Mouse (Mus musculus): ENCODE data around the gene Ergic1. TPM values are rescaled to one million over a fixed set of nuclear protein-coding genes. Genes with fewer than 3 reads are reported as not detected.
A peak's percentile ranks its signal among the peaks of the same experiment; 100 is the strongest.

Gene Ergic1
- polyA plus RNA-seq, 1 experiment from 2014 or later, result 103 TPM

DNA sequence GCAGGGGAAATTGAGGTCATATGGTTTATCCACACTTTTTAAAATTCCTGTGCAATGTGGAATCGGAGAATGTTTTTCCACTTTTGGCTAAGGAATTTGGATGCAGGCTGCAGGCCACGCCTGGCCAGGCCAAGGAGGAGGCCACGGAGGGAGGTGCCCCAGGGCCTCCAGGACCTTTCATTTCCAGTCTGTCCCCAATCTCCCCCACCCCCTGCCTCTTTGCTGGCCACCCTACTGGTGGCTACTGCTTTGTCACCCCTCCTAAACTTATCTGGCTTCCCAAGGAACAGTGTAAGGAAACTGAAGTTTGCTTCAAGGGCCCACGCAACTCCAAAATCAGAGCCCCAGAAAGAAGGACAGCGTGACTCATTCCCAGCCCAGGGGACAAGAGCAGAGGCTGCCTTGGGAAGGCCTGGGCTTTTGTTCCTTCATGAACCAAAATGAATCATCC, 31.5 kb upstream of the Ergic1 start:
- no peak overlapping the region for H3K4me3 ChIP-seq
- no peaks in the 10 kb centered on the region for H3K9me3 ChIP-seq
- DNase-seq (ENCODE audit: low spot score), result no peak
- no peak overlapping the region for H3K27ac ChIP-seq
- 89% methylated on average over 5 of the region's 5 CpGs for WGBS
- H3K36me3 ChIP-seq, result no peaks in the 10 kb centered on the region
- H3K27me3 ChIP-seq (ENCODE audit: insufficient read depth, poor library complexity, severe bottlenecking), result no peaks in the 10 kb centered on the region
- H3K4me1 ChIP-seq (replicated peaks), result 0 out of 2 replicates have a peak, but pooled peaks cover 4% of the 10 kb centered on the region

DNA sequence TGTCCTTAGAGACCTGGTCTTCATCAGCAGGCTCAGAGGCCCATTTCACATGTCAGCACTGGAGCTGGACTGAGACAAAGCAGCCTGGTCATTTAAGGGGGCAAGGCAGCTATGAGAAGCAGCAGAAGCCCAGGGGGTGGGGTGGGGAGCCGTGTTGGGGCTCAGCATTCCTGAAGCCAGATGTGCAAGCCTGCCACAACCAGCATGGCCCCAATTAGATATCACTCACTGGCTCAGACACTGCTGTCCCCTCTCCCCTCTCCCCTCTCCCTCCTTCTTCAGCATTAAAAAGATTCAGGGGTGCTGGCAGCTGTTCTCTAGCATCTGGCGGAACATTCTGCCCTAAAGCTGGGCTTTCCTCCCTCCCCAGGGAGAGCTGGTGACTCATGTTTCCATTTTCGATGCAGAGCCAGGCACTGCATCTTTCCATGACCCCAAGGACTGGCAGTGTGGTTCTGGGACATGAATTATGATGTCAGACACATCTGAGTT, 30.7 kb upstream of the Ergic1 start:
- Histone ChIP-seq H3K9me3 (no peaks in the 10 kb centered on the region), H3K27me3 (ENCODE audit: insufficient read depth, poor library complexity, severe bottlenecking) (no peaks in the 10 kb centered on the region), H3K36me3 (no peaks in the 10 kb centered on the region), H3K27ac (no peak overlapping the region), H3K4me1 (replicated peaks) (0 out of 2 replicates have a peak, but pooled peaks cover 4% of the 10 kb centered on the region), H3K4me3 (no peak overlapping the region)
- no peak for DNase-seq (ENCODE audit: low spot score)
- WGBS, result 53% methylated on average over 3 of the region's 3 CpGs

DNA sequence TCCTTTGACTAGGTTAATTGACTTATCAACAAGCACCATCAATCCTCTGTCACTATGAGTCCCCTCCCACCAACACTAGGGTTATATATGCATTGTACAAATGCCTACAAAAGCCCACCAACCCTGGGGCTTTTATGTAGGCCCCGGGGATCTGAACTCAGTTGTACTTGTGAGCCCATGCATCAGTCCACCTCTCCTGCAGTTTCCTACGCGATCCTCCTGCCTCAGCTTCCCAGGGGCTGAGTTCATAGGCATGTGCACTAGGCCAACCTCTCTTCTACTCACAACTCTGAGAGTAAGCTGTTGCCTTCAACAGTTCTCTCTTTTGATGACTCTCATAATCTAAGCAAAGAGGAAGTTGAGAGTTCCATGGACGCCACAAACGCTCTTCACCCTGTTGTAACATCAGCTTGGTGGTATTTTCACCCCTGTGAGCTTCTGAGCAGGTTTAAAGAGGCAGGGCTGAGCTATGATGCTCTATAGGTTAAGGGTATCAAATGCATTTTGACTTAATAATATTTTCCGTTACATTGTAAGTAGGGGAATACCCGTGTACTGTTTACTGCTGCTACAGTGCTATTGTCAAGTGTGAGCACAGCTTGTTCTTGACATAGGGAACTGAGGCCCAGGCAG, 29.8 kb upstream of the Ergic1 start:
- DNase-seq (ENCODE audit: low spot score), result no peak
- Histone ChIP-seq H3K27me3 (ENCODE audit: insufficient read depth, poor library complexity, severe bottlenecking) (no peaks in the 10 kb centered on the region), H3K36me3 (no peaks in the 10 kb centered on the region), H3K27ac (no peak overlapping the region), H3K4me1 (replicated peaks) (0 out of 2 replicates have a peak, but pooled peaks cover 4% of the 10 kb centered on the region), H3K9me3 (no peaks in the 10 kb centered on the region), H3K4me3 (no peak overlapping the region)
- 93% methylated on average over 7 of the region's 7 CpGs for WGBS

DNA sequence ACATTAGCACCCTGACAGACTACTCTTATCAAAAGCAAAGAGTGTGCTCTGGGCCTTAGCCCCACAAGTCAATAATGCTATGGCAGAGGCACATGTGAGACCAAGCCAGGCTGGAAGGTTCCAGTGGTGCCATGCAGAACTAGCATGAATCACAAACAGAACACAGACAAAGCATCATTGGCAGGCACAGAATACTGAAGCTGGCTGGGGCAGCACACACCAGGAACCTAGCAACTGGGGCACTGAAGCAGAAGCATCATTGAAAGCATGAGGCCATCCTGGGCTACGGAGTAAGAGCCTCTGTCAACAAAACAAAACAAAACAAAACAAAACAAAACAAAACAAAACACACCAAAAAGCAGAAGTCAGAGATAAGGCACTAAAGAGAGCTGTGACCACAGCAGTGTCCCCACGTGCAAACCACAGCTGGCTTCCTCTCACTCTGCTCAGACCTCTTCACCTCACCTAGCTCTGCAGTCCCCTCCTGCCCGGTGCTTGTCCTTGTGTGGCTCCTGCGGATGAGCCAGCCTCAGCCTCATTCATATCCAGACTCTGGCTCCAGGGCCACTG, 28.7 kb upstream of the Ergic1 start:
- Histone ChIP-seq H3K27ac (no peak overlapping the region), H3K27me3 (ENCODE audit: insufficient read depth, poor library complexity, severe bottlenecking) (no peaks in the 10 kb centered on the region), H3K4me3 (no peak overlapping the region), H3K36me3 (no peaks in the 10 kb centered on the region), H3K4me1 (replicated peaks) (0 out of 2 replicates have a peak, but pooled peaks cover 8% of the 10 kb centered on the region), H3K9me3 (no peaks in the 10 kb centered on the region)
- 59% methylated on average over 4 of the region's 4 CpGs for WGBS
- no peak for DNase-seq (ENCODE audit: low spot score)

DNA sequence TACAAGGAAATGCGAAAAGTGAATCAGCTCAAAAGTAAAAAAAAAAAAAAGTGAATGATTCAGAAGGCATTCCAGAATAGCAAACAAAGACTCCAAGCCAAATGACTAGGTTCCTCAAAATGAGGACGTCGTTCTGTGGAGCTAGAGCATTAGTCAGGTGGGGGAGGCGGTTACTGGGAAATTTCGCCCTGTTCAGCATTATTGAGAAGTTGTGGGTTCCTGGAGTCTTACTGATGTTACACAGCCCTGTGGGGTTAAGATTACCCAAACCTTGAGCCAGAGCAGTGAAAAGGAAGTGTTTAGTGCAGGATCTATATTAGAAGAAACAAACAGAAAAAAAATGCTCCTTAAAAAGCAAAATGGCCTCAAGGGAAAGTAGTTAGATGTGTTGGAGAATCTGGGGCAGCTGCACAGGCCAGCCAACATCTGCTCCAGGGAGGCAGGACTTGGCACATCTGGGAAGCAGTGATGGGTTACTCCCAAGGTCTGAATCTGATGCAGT, 27.4 kb upstream of the Ergic1 start:
- H3K27ac ChIP-seq, result no peak overlapping the region
- H3K27me3 ChIP-seq (ENCODE audit: insufficient read depth, poor library complexity, severe bottlenecking), result no peaks in the 10 kb centered on the region
- 85% methylated on average over 5 of the region's 5 CpGs for WGBS
- DNase-seq (ENCODE audit: low spot score), result no peak
- no peaks in the 10 kb centered on the region for H3K9me3 ChIP-seq
- no peaks in the 10 kb centered on the region for H3K36me3 ChIP-seq
- H3K4me3 ChIP-seq, result no peak overlapping the region
- 0 out of 2 replicates have a peak, but pooled peaks cover 16% of the 10 kb centered on the region for H3K4me1 ChIP-seq (replicated peaks)

DNA sequence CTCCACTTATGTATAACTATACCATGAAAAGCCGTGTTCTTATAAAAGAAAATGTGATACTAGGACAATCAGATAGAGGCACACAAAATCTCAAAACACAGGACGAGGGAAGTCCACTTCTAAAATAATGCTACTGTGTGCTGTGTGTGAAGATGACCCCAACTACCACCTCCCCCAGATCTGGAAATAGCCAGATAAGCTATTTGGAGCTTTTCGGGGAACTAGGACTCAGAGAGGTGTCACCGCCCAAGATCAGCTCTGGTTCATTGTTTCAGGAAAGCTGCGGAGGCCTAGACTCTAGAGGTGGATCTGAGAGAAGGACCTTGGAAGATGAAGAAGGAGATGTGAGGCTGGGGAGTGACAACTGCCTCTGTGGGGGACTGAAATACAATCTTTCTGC, 26.6 kb upstream of the Ergic1 start:
- no peak for DNase-seq (ENCODE audit: low spot score)
- H3K4me1 ChIP-seq (replicated peaks), result 0 out of 2 replicates have a peak, but pooled peaks cover 16% of the 10 kb centered on the region
- 88% methylated on average over 5 of the region's 5 CpGs for WGBS

DNA sequence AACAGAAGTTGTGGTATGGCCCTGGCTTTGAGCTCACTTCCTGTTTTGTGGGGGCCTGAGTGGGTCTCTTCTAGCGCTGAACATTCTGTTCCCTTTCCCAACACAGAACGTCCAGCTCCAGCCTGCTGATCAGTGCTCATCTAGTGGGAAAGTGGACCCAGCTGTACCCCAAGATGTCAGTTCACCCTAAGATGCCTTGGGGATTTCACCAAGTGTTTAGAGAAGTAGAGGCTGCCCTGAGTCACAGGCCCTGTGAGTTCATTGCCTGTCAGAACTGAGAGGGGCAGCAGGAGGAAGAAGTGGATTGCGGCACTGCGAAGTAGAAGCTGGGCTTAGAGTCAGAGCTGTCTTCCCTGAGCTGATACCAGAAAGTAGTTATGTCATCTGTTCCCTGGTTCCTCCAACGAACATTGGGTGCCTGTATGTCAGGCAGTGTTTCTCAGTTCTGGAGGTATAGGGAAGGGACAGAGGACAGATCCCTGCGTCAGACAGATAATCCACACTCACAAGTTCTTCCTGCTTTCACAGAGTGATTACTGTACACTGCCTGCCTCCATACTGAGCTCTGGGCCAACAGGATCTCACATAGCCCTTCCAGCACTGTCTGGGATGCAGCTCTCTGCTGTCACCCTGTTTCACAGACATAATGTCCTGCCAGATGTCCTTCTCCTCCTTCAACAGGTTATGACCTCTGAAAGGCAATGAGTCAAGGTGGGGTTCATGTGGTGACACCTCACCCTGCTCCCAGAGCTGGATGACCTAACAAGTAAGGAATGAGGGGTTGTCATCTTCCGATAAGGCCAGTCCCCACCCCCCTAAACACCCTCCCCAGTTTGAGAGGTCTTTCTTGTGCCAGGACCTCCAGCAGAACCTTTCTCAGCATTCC, 25.8 kb upstream of the Ergic1 start:
- no peak for DNase-seq (ENCODE audit: low spot score)
- 84% methylated on average over 7 of the region's 7 CpGs for WGBS
- Histone ChIP-seq H3K27ac (0 out of 2 replicates have a peak overlapping the region, but pooled peaks have one; percentile 6), H3K4me1 (replicated peaks) (0 out of 2 replicates have a peak, but pooled peaks cover 15% of the 10 kb centered on the region), H3K27me3 (ENCODE audit: insufficient read depth, poor library complexity, severe bottlenecking) (no peaks in the 10 kb centered on the region), H3K4me3 (no peak overlapping the region), H3K36me3 (no peaks in the 10 kb centered on the region), H3K9me3 (no peaks in the 10 kb centered on the region)

More for the DNA sequence above, 26.6 kb upstream of the Ergic1 start:
- Histone ChIP-seq H3K4me3 (no peak overlapping the region), H3K9me3 (no peaks in the 10 kb centered on the region), H3K27ac (no peak overlapping the region), H3K36me3 (no peaks in the 10 kb centered on the region), H3K27me3 (ENCODE audit: insufficient read depth, poor library complexity, severe bottlenecking) (no peaks in the 10 kb centered on the region)

DNA sequence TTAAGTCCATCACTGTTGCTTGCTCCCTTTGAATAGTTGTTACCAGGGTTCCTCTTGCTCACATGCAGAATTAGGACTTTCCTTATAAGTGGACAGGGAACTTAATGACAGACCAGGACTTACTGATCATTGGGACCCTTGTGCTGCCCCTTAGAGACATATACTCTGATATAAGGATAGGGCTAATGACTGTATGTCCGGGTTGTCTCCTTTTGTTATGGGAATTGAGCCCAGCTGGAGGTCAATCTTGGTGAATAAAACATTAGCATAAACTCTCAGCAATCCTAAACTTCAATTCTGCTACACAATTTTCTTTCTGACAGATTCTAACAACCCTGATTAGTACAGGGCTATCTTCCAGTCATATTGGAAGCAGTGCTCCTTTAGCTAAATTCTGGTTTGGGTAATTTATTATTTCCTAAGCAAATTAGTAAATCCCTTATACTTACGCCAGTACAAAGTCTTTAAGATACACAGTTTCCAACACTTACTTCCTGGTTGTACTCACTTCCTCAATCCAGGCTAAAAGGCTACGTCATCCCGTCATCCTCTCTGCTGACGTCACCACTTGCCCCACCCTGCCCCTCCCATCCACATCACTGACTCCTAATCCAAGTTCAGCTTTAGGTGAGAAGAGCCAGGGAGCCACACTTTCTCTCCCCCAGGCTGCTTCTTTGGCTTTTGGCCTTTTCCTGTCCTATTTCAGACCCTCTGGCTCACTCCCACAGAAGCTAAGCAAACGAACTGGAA, 23.4 kb upstream of the Ergic1 start:
- Histone ChIP-seq H3K4me3 (no peak overlapping the region), H3K4me1 (replicated peaks) (0 out of 2 replicates have a peak, but pooled peaks cover 12% of the 10 kb centered on the region), H3K36me3 (no peaks in the 10 kb centered on the region), H3K27ac (no peak overlapping the region), H3K27me3 (ENCODE audit: insufficient read depth, poor library complexity, severe bottlenecking) (no peaks in the 10 kb centered on the region), H3K9me3 (no peaks in the 10 kb centered on the region)
- WGBS, result 39% methylated on average over 6 of the region's 6 CpGs
- peak; percentile 20 for DNase-seq (ENCODE audit: low spot score)

DNA sequence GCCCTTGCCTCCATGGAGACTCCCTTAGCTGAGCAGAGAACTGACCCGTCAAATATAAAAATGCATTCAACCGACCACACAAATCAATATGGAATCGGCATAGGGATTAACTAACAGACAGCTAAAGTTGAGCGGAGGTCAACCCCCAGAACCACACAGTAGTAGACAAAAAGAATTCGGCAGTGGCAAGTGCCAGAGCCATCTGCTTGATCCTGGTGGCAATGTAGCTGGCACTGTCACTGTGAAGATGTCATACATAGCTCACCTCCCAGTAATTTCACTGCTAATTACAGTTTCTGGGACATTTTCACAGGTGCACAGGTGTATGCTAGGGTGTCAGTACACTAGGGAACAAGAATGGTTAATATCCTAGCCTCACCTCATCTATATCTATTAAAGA, 21.2 kb upstream of the Ergic1 start:
- 90% methylated on average over 5 of the region's 5 CpGs for WGBS
- DNase-seq (ENCODE audit: low spot score), result no peak
- H3K27me3 ChIP-seq (ENCODE audit: insufficient read depth, poor library complexity, severe bottlenecking), result no peaks in the 10 kb centered on the region
- no peaks in the 10 kb centered on the region for H3K9me3 ChIP-seq
- H3K4me1 ChIP-seq (replicated peaks), result 0 out of 2 replicates have a peak, but pooled peaks cover 12% of the 10 kb centered on the region
- H3K27ac ChIP-seq, result no peak overlapping the region
- H3K4me3 ChIP-seq, result no peak overlapping the region
- H3K36me3 ChIP-seq, result no peaks in the 10 kb centered on the region

DNA sequence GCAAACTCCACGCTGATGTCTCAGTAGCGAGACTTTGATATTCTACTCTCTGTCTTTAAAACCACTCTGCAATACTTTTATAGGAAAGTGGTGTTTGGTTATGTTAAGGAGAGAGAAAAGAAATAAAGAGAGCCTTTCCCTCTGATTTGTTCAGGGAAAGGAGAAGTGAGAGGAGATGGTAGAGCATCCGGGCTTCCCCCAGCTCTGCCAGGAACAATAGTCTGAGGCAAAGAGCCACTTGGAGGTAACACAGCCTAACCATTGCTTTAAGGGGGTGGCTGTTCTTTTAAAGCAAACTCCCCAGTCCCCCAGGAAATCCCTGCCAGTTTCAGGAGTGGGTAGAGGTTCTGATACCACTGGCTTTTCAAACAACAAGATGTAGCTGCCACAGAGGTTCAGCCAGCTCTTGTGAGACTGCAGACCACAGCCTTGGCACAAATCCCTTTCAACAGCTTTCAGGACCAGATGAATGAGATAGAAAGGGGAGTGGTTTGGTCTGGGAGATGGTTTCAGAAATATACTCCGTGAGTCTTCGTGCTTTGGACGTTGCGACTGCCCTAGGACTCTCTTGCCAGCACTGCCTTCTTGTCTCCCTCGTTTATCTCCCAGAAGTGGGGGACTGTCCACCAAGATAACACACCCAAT, 16.8 kb upstream of the Ergic1 start:
- no peaks in the 10 kb centered on the region for H3K9me3 ChIP-seq
- H3K27ac ChIP-seq, result no peak overlapping the region
- H3K27me3 ChIP-seq (ENCODE audit: insufficient read depth, poor library complexity, severe bottlenecking), result peaks cover 4% of the 10 kb centered on the region; the same call in 1 of the 2 replicates
- no peak for DNase-seq (ENCODE audit: low spot score)
- no peak overlapping the region for H3K4me3 ChIP-seq
- no peaks in the 10 kb centered on the region for H3K36me3 ChIP-seq
- peaks cover 13% of the 10 kb centered on the region for H3K4me1 ChIP-seq (replicated peaks)
- WGBS, result 83% methylated on average over 8 of the region's 8 CpGs

DNA sequence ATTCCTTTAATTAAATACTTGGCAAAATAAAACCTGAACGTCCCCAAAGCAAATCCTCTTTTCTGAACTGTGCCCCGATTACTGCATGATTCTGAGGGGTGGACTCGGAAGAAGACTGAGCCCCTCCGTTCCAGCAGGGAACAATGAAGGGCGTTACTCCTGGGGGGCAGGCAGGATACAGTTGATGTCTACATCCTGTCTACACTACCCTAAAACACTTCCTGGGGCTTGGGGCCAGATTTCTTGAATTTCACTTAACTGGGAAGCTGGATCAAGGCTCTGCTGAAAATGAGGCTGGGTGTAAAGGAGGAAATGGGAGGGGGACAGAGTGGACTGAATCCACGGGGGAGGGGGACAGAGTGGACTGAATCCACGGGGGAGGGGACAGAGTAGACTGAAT, 13.5 kb upstream of the Ergic1 start:
- 45% methylated on average over 7 of the region's 7 CpGs for WGBS
- DNase-seq (ENCODE audit: low spot score), result no peak

More for the DNA sequence above, 13.5 kb upstream of the Ergic1 start:
- Histone ChIP-seq H3K4me3 (no peak overlapping the region), H3K4me1 (replicated peaks) (peaks cover 13% of the 10 kb centered on the region), H3K9me3 (no peaks in the 10 kb centered on the region), H3K36me3 (no peaks in the 10 kb centered on the region), H3K27ac (no peak overlapping the region; the same call in 1 of the 2 replicates), H3K27me3 (ENCODE audit: insufficient read depth, poor library complexity, severe bottlenecking) (peaks cover 9% of the 10 kb centered on the region; the same call in 1 of the 2 replicates)
